Mouse (Mus musculus) megakaryocyte, embryonic 14.5 days (primary cell): ENCODE data around the gene Best1. TPM values are rescaled to one million over a fixed set of nuclear protein-coding genes. Genes with fewer than 3 reads are reported as not detected.
"Not testable (repeated sequence)": the region's sequence is repeated elsewhere in the genome, so short reads cannot be mapped to it uniquely, and the experiment has no call there.

ENCODE experiments used
- H3K27me3 ChIP-seq: replicated peaks from 2 replicates; pipeline ENCODE3; 2012; ENCODE audit warnings: inconsistent platforms
- H3K36me3 ChIP-seq: replicated peaks from 2 replicates; pipeline ENCODE3; 2012; ENCODE audit warnings: low read length, inconsistent platforms, mixed read lengths
- H3K4me1 ChIP-seq: 2 replicates; pipeline ENCODE4 v1.6.1; 2012; ENCODE audit warnings: inconsistent platforms
- H3K4me3 ChIP-seq: replicated peaks from 2 replicates; pipeline ENCODE3; 2012; ENCODE audit warnings: moderate library complexity, mild to moderate bottlenecking, inconsistent platforms
- H3K9me3 ChIP-seq: 2 replicates; pipeline ENCODE4 v1.6.1; 2012; ENCODE audit warnings: inconsistent platforms
- FLI1 ChIP-seq: IDR thresholded peaks from 2 replicates; pipeline ENCODE4 v1.6.1; 2012; ENCODE audit warnings: low read length, inconsistent platforms, mixed read lengths
- GATA1 ChIP-seq: IDR thresholded peaks from 3 replicates; pipeline ENCODE4 v1.6.1; 2012; ENCODE audit warnings: mixed read lengths, low read length, inconsistent platforms, borderline replicate concordance
- polyA plus RNA-seq: library from polyadenylated mRNA; stranded (reverse); fragments of >175 nt; gene quantifications from 2 replicates; pipeline ENCODE4 v1.2.3, GENCODE M21; 2012; ENCODE audit warnings: low replicate concordance; ENCODE audit not compliant: insufficient read depth

Gene Best1
- polyA plus RNA-seq, 1 experiment = not detected

GRCm38 (mm10) chr19:9984111-9985055 lies 17.1 kb downstream of the Best1 start:
- Histone ChIP-seq H3K4me3 (peak overlapping the region; percentile 100), H3K9me3 (no peaks in the 10 kb centered on the region), H3K4me1 (peaks cover 85% of the 10 kb centered on the region), H3K36me3 (peaks cover 33% of the 10 kb centered on the region), H3K27me3 (peaks cover 3% of the 10 kb centered on the region)
- TF ChIP-seq FLI1 (no peak), GATA1 (no peak)

GRCm38 (mm10) chr19:9982852-9983542 lies 18.4 kb downstream of the Best1 start:
- no peaks in the 10 kb centered on the region for H3K9me3 ChIP-seq
- H3K4me1 ChIP-seq = peaks cover 86% of the 10 kb centered on the region
- peak overlapping the region; percentile 100 for H3K4me3 ChIP-seq
- H3K27me3 ChIP-seq = no peaks in the 10 kb centered on the region
- peaks cover 33% of the 10 kb centered on the region for H3K36me3 ChIP-seq
- TF ChIP-seq GATA1 (no peak; the same call in 2 of the 3 replicates), FLI1 (no peak)

GRCm38 (mm10) chr19:9982151-9982851 lies 19.1 kb downstream of the Best1 start:
- TF ChIP-seq FLI1 = no peak
- no peak for TF ChIP-seq GATA1
- Histone ChIP-seq H3K36me3 (peaks cover 33% of the 10 kb centered on the region), H3K27me3 (no peaks in the 10 kb centered on the region), H3K4me3 (peak overlapping the region; percentile 100), H3K9me3 (no peaks in the 10 kb centered on the region), H3K4me1 (peaks cover 83% of the 10 kb centered on the region)

GRCm38 (mm10) chr19:9981621-9982020 lies 19.8 kb downstream of the Best1 start:
- Histone ChIP-seq H3K27me3 (no peaks in the 10 kb centered on the region), H3K4me1 (peaks cover 83% of the 10 kb centered on the region), H3K4me3 (peak overlapping the region; percentile 100), H3K9me3 (no peaks in the 10 kb centered on the region), H3K36me3 (peaks cover 33% of the 10 kb centered on the region)
- TF ChIP-seq FLI1 (no peak), GATA1 (no peak)

- peak within 1 kb of the TSS; percentile 100 for H3K4me3 ChIP-seq
- H3K27me3 ChIP-seq = no peaks in the 10 kb centered on the region
- peaks cover 23% of the 10 kb centered on the region for H3K36me3 ChIP-seq
- no peaks in the 10 kb centered on the region for H3K9me3 ChIP-seq
- H3K4me1 ChIP-seq = peaks cover 83% of the 10 kb centered on the region
- TF ChIP-seq FLI1 = no peak
- TF ChIP-seq GATA1 = no peak
Observed at GRCm38 (mm10) chr19:9980258-9980657, 21.2 kb downstream of the Best1 start, which contains the start of gene Fth1. TSS of gene Fth1 (plus strand) at chr19:9980598.

GRCm38 (mm10) chr19:9979156-9979555 lies 22.3 kb downstream of the Best1 start:
- Histone ChIP-seq H3K36me3 (peaks cover 12% of the 10 kb centered on the region), H3K9me3 (no peaks in the 10 kb centered on the region), H3K4me1 (peaks cover 81% of the 10 kb centered on the region), H3K27me3 (no peaks in the 10 kb centered on the region), H3K4me3 (peak overlapping the region; percentile 86)
- TF ChIP-seq GATA1 (no peak), FLI1 (no peak)

- Histone ChIP-seq H3K27me3 (no peaks in the 10 kb centered on the region), H3K4me3 (peak overlapping the region; percentile 86), H3K9me3 (no peaks in the 10 kb centered on the region), H3K4me1 (peaks cover 79% of the 10 kb centered on the region), H3K36me3 (peaks cover 5% of the 10 kb centered on the region)
- 0 out of 2 replicates have a peak, but pooled peaks have one; percentile 31 for TF ChIP-seq FLI1
- TF ChIP-seq GATA1 = no peak
Observed at GRCm38 (mm10) chr19:9978431-9978951, 22.9 kb downstream of the Best1 start.

- peaks cover 82% of the 10 kb centered on the region for H3K4me1 ChIP-seq
- no peaks in the 10 kb centered on the region for H3K9me3 ChIP-seq
- H3K27me3 ChIP-seq = no peaks in the 10 kb centered on the region
- no peak overlapping the region for H3K4me3 ChIP-seq
- TF ChIP-seq FLI1 = no peak
- no peak for TF ChIP-seq GATA1
- H3K36me3 ChIP-seq = no peaks in the 10 kb centered on the region
Observed at GRCm38 (mm10) chr19:9977085-9977484, 24.3 kb downstream of the Best1 start.

- peaks cover 66% of the 10 kb centered on the region for H3K4me1 ChIP-seq
Observed at GRCm38 (mm10) chr19:9974853-9975252, 26.6 kb downstream of the Best1 start.

More at GRCm38 (mm10) chr19:9974853-9975252, 26.6 kb downstream of the Best1 start:
- H3K4me3 ChIP-seq, H3K36me3 ChIP-seq, H3K9me3 ChIP-seq, H3K27me3 ChIP-seq: not testable (repeated sequence)
